Mouse (Mus musculus): ENCODE measurements around the gene 1810010D01Rik.

Gene 1810010D01Rik

GRCm38 (mm10) chr7:145211680-145212659 lies 4.1 kb upstream of the 1810010D01Rik start:
- DNase-seq: peak; percentile 39

- DNase-seq: no peak
Observed at GRCm38 (mm10) chr7:145210477-145211070, 2.7 kb upstream of the 1810010D01Rik start.

- DNase-seq: no peak
Observed at GRCm38 (mm10) chr7:145206801-145207200, 1.1 kb downstream of the 1810010D01Rik start.

GRCm38 (mm10) chr7:145206056-145206610 lies 1.8 kb downstream of the 1810010D01Rik start:
- DNase-seq: peak; percentile 54

- DNase-seq: no peak
Observed at GRCm38 (mm10) chr7:145205363-145205902, 2.5 kb downstream of the 1810010D01Rik start.

GRCm38 (mm10) chr7:145199711-145200110 lies 8.2 kb downstream of the 1810010D01Rik start:
- DNase-seq: no peak

GRCm38 (mm10) chr7:145198223-145198714 lies 9.7 kb downstream of the 1810010D01Rik start:
- no peak for DNase-seq

- DNase-seq: no peak
Observed at GRCm38 (mm10) chr7:145197711-145198110, 10.2 kb downstream of the 1810010D01Rik start.

- no peak for DNase-seq
Observed at GRCm38 (mm10) chr7:145197042-145197441, 10.9 kb downstream of the 1810010D01Rik start.

- DNase-seq: no peak
Observed at GRCm38 (mm10) chr7:145196340-145196739, 11.6 kb downstream of the 1810010D01Rik start.

- no peak for DNase-seq
Observed at GRCm38 (mm10) chr7:145195186-145195927, 12.6 kb downstream of the 1810010D01Rik start.

- DNase-seq: peak; percentile 35
Observed at GRCm38 (mm10) chr7:145194455-145195161, 13.3 kb downstream of the 1810010D01Rik start.

GRCm38 (mm10) chr7:145192836-145193235 lies 15.1 kb downstream of the 1810010D01Rik start:
- no peak for DNase-seq

- DNase-seq: no peak
Observed at GRCm38 (mm10) chr7:145190520-145190919, 17.4 kb downstream of the 1810010D01Rik start.

- no peak for DNase-seq
Observed at GRCm38 (mm10) chr7:145189342-145189741, 18.6 kb downstream of the 1810010D01Rik start.

GRCm38 (mm10) chr7:145187802-145188201 lies 20.1 kb downstream of the 1810010D01Rik start:
- peak; percentile 43 for DNase-seq

- DNase-seq: no peak
Observed at GRCm38 (mm10) chr7:145182388-145182787, 25.5 kb downstream of the 1810010D01Rik start.

- peak; percentile 16 for DNase-seq
Observed at GRCm38 (mm10) chr7:145181376-145182034, 26.4 kb downstream of the 1810010D01Rik start.

- no peak for DNase-seq
Observed at GRCm38 (mm10) chr7:145179691-145180091, 28.2 kb downstream of the 1810010D01Rik start.

GRCm38 (mm10) chr7:145176750-145177589 lies 30.9 kb downstream of the 1810010D01Rik start:
- no peak for DNase-seq
